Mouse (Mus musculus) small intestine, adult 2 months (tissue): ENCODE data around the gene Kif24.

Source experiments
- CTCF ChIP-seq: fragments of 200-500 bp; IDR thresholded peaks from 2 replicates; pipeline ENCODE4 v1.5.1; 2012; ENCODE audit warnings: low read depth, mild to moderate bottlenecking, control low read depth, inconsistent platforms, low read length, moderate library complexity, mixed read lengths; ENCODE audit not compliant: insufficient replicate concordance, insufficient read length; ENCODE audit errors: extremely low read depth
- POLR2A ChIP-seq: fragments of 200-500 bp; IDR thresholded peaks from 2 replicates; pipeline ENCODE4 v1.6.1; 2012; ENCODE audit warnings: low read depth, mild to moderate bottlenecking, control low read depth, inconsistent platforms, low read length, moderate library complexity

GRCm38 (mm10) chr4:41470684-41471383, 6.1 kb upstream of the Kif24 start:
- no peak for TF ChIP-seq POLR2A
- no peak for TF ChIP-seq CTCF
